Mouse (Mus musculus): ENCODE results near the gene Cwc25.

GRCm38 (mm10) chr11:97739155-97739554, 27.2 kb downstream of the Cwc25 start:
- TF ChIP-seq CTCF (IDR thresholded peaks at IDR 0.05; ENCODE audit: low read depth, low read length) (no peak), POLR2AphosphoS5 (IDR thresholded peaks at IDR 0.05; ENCODE audit: insufficient replicate concordance, low read depth, low read length) (no peak), GATA1 (IDR thresholded peaks at IDR 0.05; ENCODE audit: borderline replicate concordance, low read length) (no peak), GATA2 (IDR thresholded peaks at IDR 0.05; ENCODE audit: borderline replicate concordance, low read depth, low read length) (no peak)
